Mouse (Mus musculus) midbrain, embryonic 15.5 days (tissue): ENCODE results near the gene Ifitm1. TPM values are rescaled to one million over a fixed set of nuclear protein-coding genes. Genes with fewer than 3 reads are reported as not detected.

Experiments used
- ATAC-seq: fragments of 200-750 bp; cut with Nextera tagmentation; replicated peaks from 2 replicates; pipeline ENCODE4 v1.8.0; 2017; ENCODE audit warnings: moderate TSS enrichment
- H3K27ac ChIP-seq: fragments of 300-500 bp; sonication (generic); 2 replicates; pipeline ENCODE4 v1.5.1; 2015; ENCODE audit warnings: mild to moderate bottlenecking, inconsistent platforms
- H3K27me3 ChIP-seq: fragments of 300-500 bp; sonication (generic); replicated peaks from 2 replicates; pipeline ENCODE4 v1.6.1; 2015; ENCODE audit warnings: inconsistent platforms
- H3K36me3 ChIP-seq: fragments of 300-500 bp; sonication (generic); replicated peaks from 2 replicates; pipeline ENCODE4 v1.6.1; 2015; ENCODE audit warnings: inconsistent platforms
- H3K4me1 ChIP-seq: fragments of 300-500 bp; sonication (generic); 2 replicates; pipeline ENCODE4 v1.6.1; 2015; ENCODE audit warnings: inconsistent platforms
- H3K4me2 ChIP-seq: fragments of 300-500 bp; sonication (generic); 2 replicates; pipeline ENCODE4 v1.6.1; 2015; ENCODE audit warnings: inconsistent platforms, mild to moderate bottlenecking, moderate library complexity
- H3K4me3 ChIP-seq: fragments of 300-500 bp; sonication (generic); 2 replicates; pipeline ENCODE4 v1.5.1; 2015; ENCODE audit warnings: mild to moderate bottlenecking, inconsistent platforms
- H3K9ac ChIP-seq: fragments of 300-500 bp; sonication (generic); 2 replicates; pipeline ENCODE4 v1.6.1; 2015; ENCODE audit warnings: mild to moderate bottlenecking, inconsistent platforms
- H3K9me3 ChIP-seq: fragments of 300-500 bp; sonication (generic); 2 replicates; pipeline ENCODE4 v1.6.1; 2016; ENCODE audit warnings: inconsistent platforms
- WGBS: fragments of 180-500 bp; shearing (Covaris S2); methylation state at CpG from one replicate; pipeline ENCODE4 v1.1.7; 2015; ENCODE audit warnings: mixed read lengths; 5-methylcytosine and 5-hydroxymethylcytosine counted together
- polyA plus RNA-seq: library from polyadenylated mRNA; unstranded; fragments of >200 nt; fragmentation: Nextera tagmentation; extraction: Ambion mirVana; gene quantifications from 2 replicates; pipeline ENCODE4 v1.2.1, GENCODE M21; 2015

Ifitm1 gene
- polyA plus RNA-seq, 1 experiment from 2014 or later: 14.9 TPM

DNA sequence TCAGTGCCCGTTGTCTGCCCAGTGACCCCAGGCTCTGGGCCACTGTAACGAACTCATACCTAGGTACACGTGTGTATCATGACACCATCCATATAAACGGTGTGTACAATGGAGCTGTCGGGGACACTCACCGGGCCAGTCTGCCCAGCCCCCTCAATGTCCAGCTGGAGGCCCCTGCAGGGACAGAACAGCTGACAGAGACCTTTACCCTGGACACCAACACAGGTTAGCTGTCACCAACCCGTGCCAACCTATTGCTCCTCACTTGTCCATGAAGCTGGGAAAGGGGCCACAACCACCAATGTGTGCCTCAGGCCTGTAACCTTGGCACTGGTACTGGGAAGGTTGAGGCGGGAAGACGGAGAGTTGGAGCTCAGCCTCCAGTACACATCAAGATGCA, 24.7 kb upstream of the Ifitm1 start:
- no peak for ATAC-seq
- peak overlapping the region; percentile 41 for H3K4me3 ChIP-seq

DNA sequence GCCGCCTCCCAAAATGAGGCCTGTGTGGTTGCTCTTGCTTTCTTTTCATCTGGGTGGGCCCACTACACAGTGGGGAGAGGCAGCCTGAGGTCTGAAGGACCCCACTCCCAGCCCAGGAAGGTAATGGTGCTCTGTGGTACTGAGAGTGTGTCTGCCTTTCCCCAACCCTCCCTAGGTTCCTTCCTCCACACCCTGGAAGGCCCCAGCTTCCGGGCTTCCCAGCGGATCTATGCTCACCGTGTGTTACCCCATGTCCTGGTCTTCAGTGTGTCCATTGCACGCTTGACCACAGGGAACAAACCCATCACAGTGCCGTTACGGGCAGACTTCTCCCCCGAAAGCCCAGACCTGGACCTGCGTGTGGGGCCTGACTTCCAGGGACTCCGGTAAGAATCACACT, 24.2 kb upstream of the Ifitm1 start:
- no peaks in the 10 kb centered on the region for H3K27me3 ChIP-seq
- WGBS: 94% methylated on average over 10 of the region's 10 CpGs
- peaks cover 9% of the 10 kb centered on the region for H3K4me1 ChIP-seq
- H3K9me3 ChIP-seq: no peaks in the 10 kb centered on the region
- H3K4me2 ChIP-seq: no peak overlapping the region
- no peaks in the 10 kb centered on the region for H3K36me3 ChIP-seq
- H3K9ac ChIP-seq: no peak overlapping the region
- no peak overlapping the region for H3K27ac ChIP-seq
- ATAC-seq: no peak
- H3K4me3 ChIP-seq: no peak overlapping the region

More for the DNA sequence above, 24.7 kb upstream of the Ifitm1 start:
- Histone ChIP-seq H3K36me3 (no peaks in the 10 kb centered on the region), H3K9me3 (no peaks in the 10 kb centered on the region), H3K4me2 (peak overlapping the region; percentile 56), H3K27me3 (no peaks in the 10 kb centered on the region), H3K27ac (no peak overlapping the region), H3K4me1 (peaks cover 9% of the 10 kb centered on the region), H3K9ac (no peak overlapping the region)
- 63% methylated on average over 9 of the region's 9 CpGs for WGBS

DNA sequence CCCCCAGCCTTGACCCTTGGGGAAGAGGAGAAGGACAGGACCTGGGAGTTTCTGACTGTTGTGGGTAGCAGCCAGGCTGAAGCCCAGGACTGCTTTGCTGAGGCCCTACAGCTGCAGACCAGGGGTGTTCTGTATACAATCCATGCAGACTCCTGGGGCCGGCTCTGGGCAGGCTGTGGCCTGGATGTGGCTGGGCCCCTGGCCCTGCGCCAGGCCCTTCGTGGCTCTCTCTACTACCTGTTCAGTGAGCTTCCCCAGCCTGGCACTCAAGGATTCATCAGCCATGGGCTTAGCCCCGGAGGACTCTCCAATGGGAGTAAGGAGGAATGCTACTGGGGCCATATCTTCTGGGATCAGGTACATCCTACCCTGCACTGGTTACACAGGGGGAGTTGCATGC, 23.7 kb upstream of the Ifitm1 start:
- no peak for ATAC-seq
- Histone ChIP-seq H3K9me3 (no peaks in the 10 kb centered on the region), H3K36me3 (no peaks in the 10 kb centered on the region), H3K4me2 (no peak overlapping the region), H3K4me3 (no peak overlapping the region), H3K4me1 (peaks cover 9% of the 10 kb centered on the region), H3K27me3 (no peaks in the 10 kb centered on the region), H3K9ac (no peak overlapping the region), H3K27ac (no peak overlapping the region)
- 94% methylated on average over 4 of the region's 4 CpGs for WGBS

DNA sequence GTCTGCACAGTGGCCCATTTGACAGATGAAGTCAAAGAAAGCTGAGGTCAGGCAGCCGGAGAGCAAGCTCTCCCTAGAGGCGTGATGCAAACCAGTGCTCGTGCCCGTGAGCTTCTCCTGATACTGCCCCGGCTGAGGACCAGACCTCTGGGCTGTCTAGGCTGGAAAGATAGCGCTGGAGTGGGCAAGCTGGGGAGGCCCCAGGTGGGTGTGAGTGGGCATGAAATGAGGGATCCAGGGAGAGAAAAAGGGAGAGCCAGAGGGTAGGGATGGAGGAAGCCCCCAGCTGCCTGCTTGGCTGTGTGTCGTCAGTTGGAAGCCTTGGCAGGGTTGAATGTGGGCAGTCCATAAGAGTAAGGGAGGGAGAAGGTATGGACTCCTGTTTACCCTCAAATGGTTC, 22.8 kb upstream of the Ifitm1 start:
- 97% methylated on average over 7 of the region's 7 CpGs for WGBS
- Histone ChIP-seq H3K27ac (no peak overlapping the region), H3K4me2 (no peak overlapping the region), H3K9me3 (no peaks in the 10 kb centered on the region), H3K4me1 (peaks cover 9% of the 10 kb centered on the region), H3K4me3 (no peak overlapping the region), H3K9ac (no peak overlapping the region), H3K36me3 (no peaks in the 10 kb centered on the region), H3K27me3 (no peaks in the 10 kb centered on the region)
- no peak for ATAC-seq

DNA sequence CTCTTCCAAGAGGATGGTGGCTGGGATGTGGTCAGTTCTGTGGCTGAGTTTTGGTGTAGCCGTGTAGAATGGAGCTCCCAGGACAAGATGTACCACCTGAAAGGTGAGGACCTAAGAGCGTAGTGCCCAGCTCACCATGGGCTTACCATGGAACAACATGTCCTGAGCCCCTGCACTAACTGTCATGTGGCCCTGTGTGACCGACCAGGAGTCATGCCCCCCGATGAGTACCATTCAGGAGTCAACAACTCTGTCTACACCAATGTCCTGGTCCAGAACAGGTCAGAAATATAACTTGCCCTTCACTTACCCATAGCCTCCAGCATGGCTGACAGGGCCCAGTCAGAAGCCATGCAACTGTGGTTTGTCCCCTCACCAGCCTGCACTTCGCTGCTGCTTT, 21.8 kb upstream of the Ifitm1 start:
- Histone ChIP-seq H3K9ac (no peak overlapping the region), H3K27me3 (no peaks in the 10 kb centered on the region), H3K27ac (no peak overlapping the region), H3K4me1 (peaks cover 9% of the 10 kb centered on the region), H3K4me2 (no peak overlapping the region), H3K9me3 (no peaks in the 10 kb centered on the region), H3K4me3 (no peak overlapping the region), H3K36me3 (no peaks in the 10 kb centered on the region)
- ATAC-seq: no peak
- WGBS: 92% methylated on average over 5 of the region's 5 CpGs

DNA sequence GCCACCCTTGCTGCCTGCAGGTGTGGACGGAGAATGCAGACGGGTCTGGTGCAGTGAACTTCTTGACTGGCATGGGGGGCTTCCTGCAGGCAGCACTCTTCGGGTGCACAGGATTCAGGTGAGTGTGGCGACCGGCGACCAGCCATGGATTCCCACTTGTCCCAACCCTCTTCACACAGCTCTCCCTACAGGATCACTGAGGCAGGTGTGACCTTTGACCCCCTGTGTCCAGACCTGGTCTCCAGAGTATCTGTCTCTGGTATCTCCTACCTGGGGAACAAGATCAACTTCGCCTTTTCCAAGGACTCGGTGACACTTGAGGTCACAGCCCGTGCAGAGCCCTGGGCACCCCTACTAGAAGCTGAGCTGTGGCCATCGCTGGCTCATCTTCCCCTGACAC, 20.7 kb upstream of the Ifitm1 start:
- no peak overlapping the region for H3K9ac ChIP-seq
- H3K36me3 ChIP-seq: no peaks in the 10 kb centered on the region
- 93% methylated on average over 10 of the region's 10 CpGs for WGBS
- no peak for ATAC-seq
- H3K9me3 ChIP-seq: no peaks in the 10 kb centered on the region
- no peak overlapping the region for H3K27ac ChIP-seq
- H3K4me3 ChIP-seq: no peak overlapping the region
- no peak overlapping the region for H3K4me2 ChIP-seq
- H3K4me1 ChIP-seq: peaks cover 6% of the 10 kb centered on the region
- no peaks in the 10 kb centered on the region for H3K27me3 ChIP-seq

DNA sequence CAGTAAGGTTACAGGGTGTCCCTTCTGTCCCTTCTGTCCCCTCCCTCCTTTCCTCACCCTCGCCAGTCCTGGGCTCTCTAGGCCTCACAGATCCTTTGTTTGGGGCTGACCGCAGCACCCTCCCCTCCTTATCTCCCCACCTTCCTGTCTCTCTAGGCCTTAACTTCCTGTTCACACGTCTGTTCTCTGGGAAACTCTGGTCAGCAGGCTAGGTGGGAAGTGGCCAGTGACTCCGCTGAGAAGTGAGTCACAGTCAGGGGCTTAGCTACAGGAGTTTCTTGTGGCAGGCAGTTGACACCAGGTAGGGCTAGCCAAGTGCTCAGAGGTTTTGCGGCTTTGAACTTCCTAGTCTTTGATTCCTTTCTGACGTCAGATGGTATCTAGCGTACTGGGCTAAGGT, 20.0 kb upstream of the Ifitm1 start:
- Histone ChIP-seq H3K36me3 (no peaks in the 10 kb centered on the region), H3K27ac (no peak overlapping the region), H3K4me1 (no peaks in the 10 kb centered on the region; the same call in 1 of the 2 replicates), H3K4me2 (no peak overlapping the region), H3K4me3 (no peak overlapping the region), H3K27me3 (no peaks in the 10 kb centered on the region), H3K9me3 (no peaks in the 10 kb centered on the region), H3K9ac (no peak overlapping the region)
- WGBS: 83% methylated on average over 7 of the region's 7 CpGs
- no peak for ATAC-seq

DNA sequence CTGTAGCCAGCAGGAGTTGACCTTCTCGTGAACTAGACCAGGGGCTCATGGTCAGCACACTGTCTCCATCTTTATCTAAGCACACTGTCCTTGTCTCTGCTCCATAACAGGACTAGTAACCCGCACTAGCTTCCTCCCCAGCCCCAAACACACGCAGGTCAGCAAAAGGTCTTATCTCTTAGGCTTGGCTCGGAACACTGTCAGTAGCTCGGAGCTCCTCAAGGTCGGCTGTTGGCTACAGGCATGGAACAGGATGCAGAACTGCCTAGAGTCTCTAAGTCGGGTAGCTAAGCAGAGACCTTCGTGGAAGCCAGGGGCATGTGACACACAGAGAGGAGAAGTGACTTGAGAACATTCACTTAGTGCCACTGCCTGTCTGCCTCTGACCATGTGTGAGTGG, 18.9 kb upstream of the Ifitm1 start:
- ATAC-seq: no peak
- H3K4me2 ChIP-seq: no peak overlapping the region
- no peaks in the 10 kb centered on the region; the same call in 1 of the 2 replicates for H3K4me1 ChIP-seq
- no peak overlapping the region for H3K4me3 ChIP-seq
- 91% methylated on average over 8 of the region's 8 CpGs for WGBS
- no peaks in the 10 kb centered on the region for H3K36me3 ChIP-seq
- H3K9ac ChIP-seq: no peak overlapping the region
- H3K27ac ChIP-seq: no peak overlapping the region
- no peaks in the 10 kb centered on the region for H3K9me3 ChIP-seq
- H3K27me3 ChIP-seq: no peaks in the 10 kb centered on the region

DNA sequence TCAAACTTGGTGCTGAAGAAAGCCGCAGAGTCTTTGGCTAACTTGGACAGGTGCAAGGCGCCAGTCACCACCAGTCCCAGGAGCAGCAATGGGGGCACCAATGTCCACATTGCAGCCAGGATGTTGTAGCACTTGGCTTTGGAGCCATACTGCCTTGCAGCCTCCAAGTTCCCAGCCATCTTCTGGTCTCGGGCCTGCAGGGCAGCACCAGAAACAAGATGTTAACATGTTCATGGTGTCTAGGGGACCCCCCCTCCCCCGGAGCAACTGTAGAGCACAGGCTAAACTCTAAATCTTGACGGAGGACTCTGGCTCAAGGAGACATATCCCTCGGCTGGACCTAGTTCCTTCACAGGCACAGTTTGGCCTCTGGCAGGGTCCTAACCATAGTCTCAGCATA, 17.8 kb upstream of the Ifitm1 start:
- H3K27ac ChIP-seq: no peak overlapping the region
- H3K4me2 ChIP-seq: no peak overlapping the region
- H3K9ac ChIP-seq: no peak overlapping the region
- H3K4me1 ChIP-seq: no peaks in the 10 kb centered on the region; the same call in 1 of the 2 replicates
- no peaks in the 10 kb centered on the region for H3K36me3 ChIP-seq
- H3K27me3 ChIP-seq: no peaks in the 10 kb centered on the region
- no peaks in the 10 kb centered on the region for H3K9me3 ChIP-seq
- no peak overlapping the region for H3K4me3 ChIP-seq
- WGBS: 91% methylated on average over 6 of the region's 6 CpGs
- no peak for ATAC-seq

DNA sequence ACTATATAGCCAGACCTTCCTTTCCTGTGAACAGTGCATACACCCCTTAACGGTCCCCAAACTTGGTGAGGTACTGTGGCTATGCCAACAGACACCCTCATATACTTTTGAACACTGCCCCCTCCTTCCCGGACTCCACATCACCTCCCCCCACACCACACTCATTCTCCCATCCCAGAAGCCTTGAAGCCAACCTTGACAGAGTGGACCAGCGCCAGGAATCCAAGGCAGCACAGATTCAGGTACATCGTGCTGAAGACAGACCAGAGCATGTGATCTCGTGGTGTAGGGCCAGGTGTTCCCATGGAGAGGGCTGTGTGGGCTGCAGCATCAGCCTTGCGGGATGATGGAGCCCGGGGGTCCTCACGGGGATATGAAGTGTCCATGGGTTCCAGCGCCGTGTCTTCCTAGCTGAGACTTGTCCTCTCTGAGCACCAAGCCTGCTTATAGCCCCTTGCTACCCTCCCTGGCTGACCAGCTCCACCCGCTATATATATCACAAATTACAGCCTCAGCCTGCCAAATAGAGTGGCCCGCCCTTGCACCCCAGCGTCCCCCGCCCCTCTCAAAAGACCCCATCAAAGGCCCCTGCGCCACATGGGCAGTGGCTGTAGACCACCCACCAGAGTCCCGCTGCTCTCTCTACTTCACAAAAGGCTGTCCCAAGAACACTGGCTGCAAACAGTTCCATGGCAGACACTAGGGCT, 17.0 kb upstream of the Ifitm1 start, which contains the start of gene Ifitm5:
Gene Ifitm5 (minus strand): TSS at position 468 of the 707 bp plus-strand sequence.
- Histone ChIP-seq H3K36me3 (no peaks in the 10 kb centered on the region), H3K27ac (no peak within 1 kb of the TSS), H3K4me2 (no peak within 1 kb of the TSS), H3K4me1 (no peaks in the 10 kb centered on the region; the same call in 1 of the 2 replicates), H3K4me3 (no peak within 1 kb of the TSS), H3K9ac (no peak within 1 kb of the TSS), H3K9me3 (no peaks in the 10 kb centered on the region), H3K27me3 (no peaks in the 10 kb centered on the region)
- 83% methylated on average over 16 of the region's 16 CpGs for WGBS
- no peak for ATAC-seq

DNA sequence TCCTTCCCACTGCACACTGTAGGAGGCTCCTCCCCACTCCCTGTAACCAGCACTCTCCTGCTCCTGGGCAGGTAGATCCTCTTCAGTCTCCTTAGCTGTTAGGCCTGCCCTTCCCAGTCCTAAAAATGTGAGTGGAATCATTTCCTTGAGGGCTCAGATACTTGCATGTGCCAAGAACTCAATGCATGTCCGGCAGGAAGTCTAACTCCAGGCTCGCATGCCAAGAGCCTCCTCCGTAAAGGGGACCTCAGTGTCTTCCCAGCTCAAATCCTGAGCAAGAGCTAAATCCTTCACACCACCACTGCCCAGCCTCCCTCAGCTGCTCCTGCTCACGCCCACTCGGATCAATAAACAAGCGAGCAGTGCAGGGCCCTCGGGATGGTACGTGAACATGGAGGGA, 16.0 kb upstream of the Ifitm1 start:
- H3K36me3 ChIP-seq: no peaks in the 10 kb centered on the region
- no peak overlapping the region for H3K27ac ChIP-seq
- H3K4me2 ChIP-seq: no peak overlapping the region
- no peak for ATAC-seq
- no peaks in the 10 kb centered on the region for H3K27me3 ChIP-seq
- no peaks in the 10 kb centered on the region for H3K9me3 ChIP-seq
- no peak overlapping the region for H3K9ac ChIP-seq
- WGBS: 62% methylated on average over 8 of the region's 8 CpGs
- H3K4me3 ChIP-seq: no peak overlapping the region
- H3K4me1 ChIP-seq: no peaks in the 10 kb centered on the region; the same call in 1 of the 2 replicates

DNA sequence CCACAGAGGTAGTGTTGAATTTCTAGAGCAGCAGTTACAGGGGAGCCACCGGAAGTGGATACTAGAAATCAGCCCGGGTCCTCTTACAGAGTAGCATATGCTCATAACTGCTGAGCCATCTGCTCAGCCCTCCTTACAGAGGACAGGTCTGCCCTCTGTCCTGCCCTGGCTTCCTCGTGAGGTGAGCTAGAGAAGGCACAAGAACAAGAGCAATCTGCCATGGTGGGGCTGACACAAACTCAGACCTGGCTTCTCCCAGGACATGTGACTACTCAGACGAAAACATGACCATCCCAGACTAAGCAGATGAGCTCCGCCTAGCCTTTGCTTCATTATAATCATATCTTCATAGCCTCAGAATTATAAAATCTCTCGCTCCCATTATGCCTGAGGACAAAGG, 15.3 kb upstream of the Ifitm1 start:
- Histone ChIP-seq H3K9ac (no peak overlapping the region), H3K4me1 (no peaks in the 10 kb centered on the region; the same call in 1 of the 2 replicates), H3K27ac (no peak overlapping the region), H3K4me3 (no peak overlapping the region), H3K27me3 (no peaks in the 10 kb centered on the region), H3K36me3 (no peaks in the 10 kb centered on the region), H3K4me2 (no peak overlapping the region), H3K9me3 (no peaks in the 10 kb centered on the region)
- 81% methylated on average over 6 of the region's 6 CpGs for WGBS
- no peak for ATAC-seq

DNA sequence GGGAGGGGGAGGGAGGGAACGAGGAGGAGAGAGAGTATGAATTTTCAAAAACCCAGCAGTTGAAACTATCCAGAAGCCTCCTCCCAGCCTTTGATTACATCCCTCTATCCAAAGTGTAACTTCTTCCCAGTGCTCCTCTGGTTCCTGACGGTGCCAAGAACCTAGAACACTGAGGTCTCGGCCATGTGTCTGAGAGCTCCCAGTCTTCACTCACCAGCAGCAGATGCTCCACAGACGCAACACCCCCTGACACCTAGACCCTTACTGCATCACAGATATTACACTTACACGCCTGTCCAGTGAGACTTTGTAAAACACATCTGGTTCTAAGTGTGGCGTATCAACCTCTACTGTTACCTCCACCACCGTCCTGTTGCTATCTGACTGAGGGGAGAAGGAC, 14.6 kb upstream of the Ifitm1 start:
- no peaks in the 10 kb centered on the region for H3K9me3 ChIP-seq
- no peak overlapping the region for H3K4me3 ChIP-seq
- H3K36me3 ChIP-seq: no peaks in the 10 kb centered on the region
- ATAC-seq: no peak
- H3K27me3 ChIP-seq: no peaks in the 10 kb centered on the region
- H3K4me1 ChIP-seq: no peaks in the 10 kb centered on the region; the same call in 1 of the 2 replicates
- H3K27ac ChIP-seq: no peak overlapping the region
- no peak overlapping the region for H3K9ac ChIP-seq
- WGBS: 88% methylated on average over 7 of the region's 7 CpGs
- no peak overlapping the region for H3K4me2 ChIP-seq
